In the genomic region with DNA sequence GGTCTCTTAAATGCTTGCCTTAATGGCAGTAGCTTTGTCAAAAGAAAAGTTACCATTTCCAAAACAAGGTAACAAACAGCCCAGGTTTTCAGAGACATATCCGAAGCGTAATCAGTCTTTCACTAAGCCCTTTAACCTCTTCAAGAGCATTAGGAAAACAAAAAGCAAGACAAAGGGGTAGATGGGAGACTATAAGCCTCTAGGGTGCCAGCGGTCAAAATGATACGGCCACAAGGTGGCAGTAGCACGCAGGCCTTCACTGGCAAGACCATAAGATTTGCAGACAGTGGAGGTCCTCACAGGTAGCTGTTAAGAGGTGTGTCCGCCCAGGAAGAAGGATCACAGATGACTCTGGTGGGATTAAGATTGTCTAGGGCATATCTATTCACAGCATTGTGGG, we compare ENCODE assay signal across 9 mouse cellular contexts.
DNase-seq lines count a peak whose midpoint lies in the region; ATAC-seq and TF ChIP-seq lines count a peak whose summit lies in the region.
"Had no signal": no experiment of that assay in that cellular context is flagged by ENCODE, and none has a peak within 500 bp of the region (broad histone marks: within the 10 kb centered on the region; RNA-seq: fewer than 3 reads in every experiment).

No protein-coding gene starts in this region.

- no peaks in the 10 kb centered on the region for H3K36me3 ChIP-seq in liver, embryonic 11.5 days (ENCODE audit: control insufficient read depth, insufficient read depth, low read length)
- no peaks in the 10 kb centered on the region for H3K36me3 ChIP-seq in midbrain, postnatal 0 days (ENCODE audit: insufficient read depth, low read length)
- H3K36me3 ChIP-seq: embryonic facial prominence, embryonic 13.5 days; liver, embryonic 15.5 days had no signal

- 19% methylated on average over 6 of the region's 6 CpGs for WGBS in liver, embryonic 11.5 days
- WGBS in midbrain, postnatal 0 days, result 10% methylated on average over 6 of the region's 6 CpGs

- TF ChIP-seq CTCF in midbrain, postnatal 0 days (IDR thresholded peaks at IDR 0.05), result peak; percentile 85

- H3K27me3 ChIP-seq in liver, embryonic 11.5 days (replicated peaks; ENCODE audit: control insufficient read depth, insufficient read depth, low read length), result no peaks in the 10 kb centered on the region
- no peaks in the 10 kb centered on the region for H3K27me3 ChIP-seq in midbrain, postnatal 0 days (ENCODE audit: insufficient read depth, low read length)
- H3K27me3 ChIP-seq: embryonic facial prominence, embryonic 13.5 days; liver, embryonic 15.5 days had no signal

- no peaks in the 10 kb centered on the region for H3K4me1 ChIP-seq in liver, embryonic 11.5 days (replicated peaks; ENCODE audit: control insufficient read depth, insufficient read depth, low read length)
- H3K4me1 ChIP-seq in midbrain, postnatal 0 days (ENCODE audit: insufficient read depth, low read length), result no peaks in the 10 kb centered on the region
- H3K4me1 ChIP-seq: embryonic facial prominence, embryonic 13.5 days; liver, embryonic 15.5 days had no signal

- no peak overlapping the region for H3K27ac ChIP-seq in liver, embryonic 11.5 days (ENCODE audit: low read depth, low read length)
- H3K27ac ChIP-seq in midbrain, postnatal 0 days (ENCODE audit: low read depth, low read length), result no peak overlapping the region
- H3K27ac ChIP-seq: embryonic facial prominence, embryonic 13.5 days; liver, embryonic 15.5 days had no signal

- ATAC-seq in liver, embryonic 11.5 days (replicated peaks; ENCODE audit: low FRiP score), result no peak
- ATAC-seq in midbrain, postnatal 0 days (ENCODE audit: low FRiP score), result no peak

- no peak overlapping the region for H3K4me2 ChIP-seq in liver, embryonic 11.5 days
- H3K4me2 ChIP-seq in midbrain, postnatal 0 days (ENCODE audit: low read depth, low read length, poor library complexity, severe bottlenecking), result no peak overlapping the region
- H3K4me2 ChIP-seq: embryonic facial prominence, embryonic 13.5 days; liver, embryonic 15.5 days had no signal

- no peak overlapping the region for H3K4me3 ChIP-seq in liver, embryonic 11.5 days (ENCODE audit: low read depth, low read length)
- H3K4me3 ChIP-seq in midbrain, postnatal 0 days (ENCODE audit: low read depth, low read length), result no peak overlapping the region
- H3K4me3 ChIP-seq: embryonic facial prominence, embryonic 13.5 days; liver, embryonic 15.5 days had no signal

- H3K9ac ChIP-seq in liver, embryonic 11.5 days (ENCODE audit: low read depth, low read length), result no peak overlapping the region
- no peak overlapping the region for H3K9ac ChIP-seq in midbrain, postnatal 0 days (replicated peaks; ENCODE audit: low read length, poor library complexity, severe bottlenecking)
- H3K9ac ChIP-seq: embryonic facial prominence, embryonic 13.5 days; liver, embryonic 15.5 days had no signal

- 0 out of 2 replicates have a peak, but pooled peaks cover 3% of the 10 kb centered on the region for H3K9me3 ChIP-seq in liver, embryonic 11.5 days (ENCODE audit: control insufficient read depth, low read length)
- no peaks in the 10 kb centered on the region for H3K9me3 ChIP-seq in midbrain, postnatal 0 days (ENCODE audit: low read length)
- H3K9me3 ChIP-seq: embryonic facial prominence, embryonic 13.5 days; liver, embryonic 15.5 days had no signal

- DNase-seq in liver, result peak; percentile 16
- DNase-seq in liver, embryonic 11.5 days (ENCODE audit: low spot score), result no peak
- peak; percentile 23 to 39 for DNase-seq in adrenal gland, adult 18-20 months (ENCODE audit: low spot score in 2 of 2)
- peak; percentile 61 for DNase-seq in embryo, embryonic 10.5 days (ENCODE audit: low spot score)
- peak; percentile 40 for DNase-seq in layer of hippocampus, adult 9-10 months (ENCODE audit: low spot score)
- DNase-seq in midbrain, postnatal 0 days (ENCODE audit: low spot score), result peak; percentile 60
- no peak for DNase-seq in thymus, postnatal 14 days

Comparison
In these comparisons a context has a peak if more than half of its experiments do, and no peak if none do; other contexts are left out.
1. DNase-seq: peak in liver (single experiment), adrenal gland, adult 18-20 months (2 of 2), embryo, embryonic 10.5 days (single experiment), layer of hippocampus, adult 9-10 months (single experiment) and midbrain, postnatal 0 days (single experiment); none in liver, embryonic 11.5 days (single experiment) and thymus, postnatal 14 days (single experiment).